Mouse (Mus musculus): ENCODE data around the gene Farsa.

DNA sequence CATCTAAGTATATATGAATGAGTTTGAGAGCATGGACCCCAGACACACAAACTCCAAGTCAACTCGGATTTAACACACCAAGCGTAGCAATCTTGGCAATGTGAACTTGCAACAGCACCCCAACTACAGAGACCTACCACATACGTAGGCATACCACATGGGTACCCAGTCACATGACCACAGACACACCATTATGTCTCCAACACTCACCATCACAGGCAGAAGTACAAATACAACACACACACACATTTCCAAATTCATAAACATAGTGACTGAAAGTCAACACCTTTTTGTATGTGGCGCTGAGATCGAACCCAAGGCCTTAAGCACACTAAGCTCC is 46.9 kb upstream of the Farsa start:
- TF ChIP-seq CTCF (IDR thresholded peaks at IDR 0.05; ENCODE audit: low read depth, low read length), result no peak
- no peak for TF ChIP-seq TAL1 (conservative IDR thresholded peaks at IDR 0.05; ENCODE audit: low read depth, low read length)
